Mouse (Mus musculus) CH12.LX (cell line): ENCODE data around the gene Ctdspl2. TPM values are rescaled to one million over a fixed set of nuclear protein-coding genes. Genes with fewer than 3 reads are reported as not detected.

Source experiments
- DNase-seq: peaks from one replicate; pipeline ENCODE4 v3.0.0-alpha.2; 2013; ENCODE audit errors: extremely low read depth
- H3K27ac ChIP-seq: 2 replicates; pipeline ENCODE4 v1.5.1; 2012; ENCODE audit warnings: low read depth, mild to moderate bottlenecking, control low read depth, moderate library complexity; ENCODE audit not compliant: insufficient read depth
- H3K27me3 ChIP-seq: replicated peaks from 2 replicates; pipeline ENCODE3; 2012; ENCODE audit warnings: inconsistent platforms
- H3K36me3 ChIP-seq, 2 experiments: replicated peaks in 1 of 2; 2 replicates each; pipeline versions ENCODE3 to v1.6.1; 2012; ENCODE audit warnings: inconsistent platforms in 1 of 2, low read length in 1 of 2, mild to moderate bottlenecking in 1 of 2, mixed read lengths in 1 of 2, moderate library complexity in 1 of 2; ENCODE audit not compliant: control insufficient read depth in 1 of 2, insufficient read depth in 1 of 2
- H3K4me1 ChIP-seq, 2 experiments: 2 replicates each; pipeline ENCODE4 v1.6.1; 2012; ENCODE audit warnings: inconsistent platforms in 1 of 2, moderate library complexity in 1 of 2; ENCODE audit not compliant: insufficient read depth in 2 of 2, control insufficient read depth in 1 of 2
- H3K4me2 ChIP-seq: 2 replicates; pipeline ENCODE4 v1.6.1; 2012; ENCODE audit warnings: low read depth, mild to moderate bottlenecking, control low read depth; ENCODE audit not compliant: poor library complexity, insufficient read depth, severe bottlenecking
- H3K4me3 ChIP-seq, 3 experiments: fragments of 150-350 bp in 1 of 3; sonication (generic) in 1 of 3; replicated peaks in 1 of 3; 2 replicates each; pipeline versions ENCODE3 to v1.5.1; 2011 to 2012; ENCODE audit warnings: low read depth in 2 of 3, low read length in 2 of 3, mild to moderate bottlenecking in 2 of 3, moderate library complexity in 2 of 3, control low read depth in 1 of 3, improper control_type of control experiment in 1 of 3, inconsistent platforms in 1 of 3, mixed read lengths in 1 of 3; ENCODE audit not compliant: poor library complexity in 1 of 3
- H3K79me2 ChIP-seq: replicated peaks from 2 replicates; pipeline ENCODE4 v1.6.1; 2012; ENCODE audit warnings: mild to moderate bottlenecking, moderate library complexity; ENCODE audit not compliant: control insufficient read depth, poor library complexity, insufficient read depth, severe bottlenecking; ENCODE audit errors: extremely low read depth
- H3K9ac ChIP-seq: 2 replicates; pipeline ENCODE4 v1.6.1; 2012; ENCODE audit warnings: low read depth, mild to moderate bottlenecking, control low read depth, moderate library complexity; ENCODE audit not compliant: insufficient read depth
- H3K9me3 ChIP-seq: replicated peaks from 2 replicates; pipeline ENCODE3; 2012; ENCODE audit warnings: low read length, inconsistent platforms, mixed read lengths
- CHD1 ChIP-seq: IDR thresholded peaks from 2 replicates; pipeline ENCODE4 v1.6.1; 2012; ENCODE audit warnings: low read depth, low read length, improper control_type of control experiment, inconsistent platforms
- CHD2 ChIP-seq: IDR thresholded peaks from 2 replicates; pipeline ENCODE4 v1.6.1; 2011; ENCODE audit warnings: low read length, improper control_type of control experiment
- CTCF ChIP-seq, 2 experiments: IDR thresholded peaks in 1 of 2; conservative IDR thresholded peaks in 1 of 2; 2 replicates each; pipeline ENCODE4 v1.5.1; 2011 to 2012; ENCODE audit warnings: low read depth in 2 of 2, low read length in 2 of 2, improper control_type of control experiment in 1 of 2, inconsistent platforms in 1 of 2, mild to moderate bottlenecking in 1 of 2, moderate library complexity in 1 of 2
- E2F4 ChIP-seq: IDR thresholded peaks from 2 replicates; pipeline ENCODE4 v1.6.1; 2011; ENCODE audit warnings: low read depth, low read length, improper control_type of control experiment; ENCODE audit not compliant: insufficient replicate concordance
- ELF1 ChIP-seq: IDR thresholded peaks from 2 replicates; pipeline ENCODE4 v1.6.1; 2014; ENCODE audit warnings: low read depth, mild to moderate bottlenecking, inconsistent platforms, low read length, improper control_type of control experiment
- EP300 ChIP-seq: IDR thresholded peaks from 2 replicates; pipeline ENCODE4 v1.6.1; 2011; ENCODE audit warnings: low read length, improper control_type of control experiment
- ETS1 ChIP-seq: conservative IDR thresholded peaks from 2 replicates; pipeline ENCODE4 v1.6.1; 2012; ENCODE audit warnings: low read depth, mild to moderate bottlenecking, inconsistent platforms, low read length, improper control_type of control experiment, moderate library complexity
- GABPA ChIP-seq: IDR thresholded peaks from 2 replicates; pipeline ENCODE4 v1.6.1; 2012; ENCODE audit warnings: low read depth, low read length, improper control_type of control experiment, inconsistent platforms; ENCODE audit not compliant: insufficient replicate concordance
- HCFC1 ChIP-seq: IDR thresholded peaks from 2 replicates; pipeline ENCODE4 v1.6.1; 2012; ENCODE audit warnings: low read depth, mild to moderate bottlenecking, inconsistent platforms, low read length, improper control_type of control experiment
- IRF4 ChIP-seq: IDR thresholded peaks from 2 replicates; pipeline ENCODE4 v1.6.1; 2014; ENCODE audit warnings: low read depth, mild to moderate bottlenecking, inconsistent platforms, low read length, improper control_type of control experiment
- JUN ChIP-seq: IDR thresholded peaks from 2 replicates; pipeline ENCODE4 v1.6.1; 2011; ENCODE audit warnings: low read depth, mild to moderate bottlenecking, low read length, improper control_type of control experiment, moderate library complexity; ENCODE audit not compliant: insufficient read depth
- JUND ChIP-seq: conservative IDR thresholded peaks from 2 replicates; pipeline ENCODE4 v1.6.1; 2011; ENCODE audit warnings: low read depth, low read length, improper control_type of control experiment
- KAT2A ChIP-seq: IDR thresholded peaks from 2 replicates; pipeline ENCODE4 v1.6.1; 2012; ENCODE audit warnings: low read length, improper control_type of control experiment, inconsistent platforms; ENCODE audit not compliant: insufficient replicate concordance
- MAFK ChIP-seq: IDR thresholded peaks from 2 replicates; pipeline ENCODE4 v1.6.1; 2011; ENCODE audit warnings: low read length, improper control_type of control experiment; ENCODE audit not compliant: insufficient replicate concordance
- MAX ChIP-seq: IDR thresholded peaks from 2 replicates; pipeline ENCODE4 v1.6.1; 2011; ENCODE audit warnings: low read length, improper control_type of control experiment
- MAZ ChIP-seq: IDR thresholded peaks from 2 replicates; pipeline ENCODE4 v1.6.1; 2012; ENCODE audit warnings: low read depth, mild to moderate bottlenecking, inconsistent platforms, low read length, improper control_type of control experiment, moderate library complexity
- MEF2A ChIP-seq: IDR thresholded peaks from 2 replicates; pipeline ENCODE4 v1.6.1; 2014; ENCODE audit warnings: low read depth, mild to moderate bottlenecking, inconsistent platforms, low read length, improper control_type of control experiment, borderline replicate concordance
- MXI1 ChIP-seq: IDR thresholded peaks from 2 replicates; pipeline ENCODE4 v1.6.1; 2011; ENCODE audit warnings: mild to moderate bottlenecking, low read depth, low read length, improper control_type of control experiment
- MYC ChIP-seq: IDR thresholded peaks from 2 replicates; pipeline ENCODE4 v1.6.1; 2011; ENCODE audit warnings: low read depth, mild to moderate bottlenecking, improper control_type of control experiment, low read length
- NELFE ChIP-seq: IDR thresholded peaks from 2 replicates; pipeline ENCODE4 v1.6.1; 2011; ENCODE audit warnings: low read depth, low read length, improper control_type of control experiment
- NRF1 ChIP-seq: IDR thresholded peaks from 2 replicates; pipeline ENCODE4 v1.6.1; 2014; ENCODE audit warnings: low read depth, mild to moderate bottlenecking, inconsistent platforms, low read length, improper control_type of control experiment, moderate library complexity
- PAX5 ChIP-seq: IDR thresholded peaks from 2 replicates; pipeline ENCODE4 v1.6.1; 2012; ENCODE audit warnings: low read length, inconsistent platforms, mixed read lengths
- POLR2A ChIP-seq: IDR thresholded peaks from 2 replicates; pipeline ENCODE4 v1.6.1; 2011; ENCODE audit warnings: low read depth, mild to moderate bottlenecking, improper control_type of control experiment, low read length
- POLR2AphosphoS2 ChIP-seq: IDR thresholded peaks from 2 replicates; pipeline ENCODE4 v1.6.1; 2011; ENCODE audit warnings: low read depth, low read length, improper control_type of control experiment
- RAD21 ChIP-seq: IDR thresholded peaks from 2 replicates; pipeline ENCODE4 v1.6.1; 2011; ENCODE audit warnings: low read depth, mild to moderate bottlenecking, low read length, improper control_type of control experiment, moderate library complexity
- RCOR1 ChIP-seq: conservative IDR thresholded peaks from 2 replicates; pipeline ENCODE4 v1.6.1; 2012; ENCODE audit warnings: low read depth, mild to moderate bottlenecking, inconsistent platforms, low read length, improper control_type of control experiment
- SIN3A ChIP-seq: IDR thresholded peaks from 2 replicates; pipeline ENCODE4 v1.6.1; 2012; ENCODE audit warnings: low read length, improper control_type of control experiment, inconsistent platforms
- SMC3 ChIP-seq: IDR thresholded peaks from 2 replicates; pipeline ENCODE4 v1.6.1; 2011; ENCODE audit warnings: low read depth, low read length, improper control_type of control experiment
- TBP ChIP-seq: conservative IDR thresholded peaks from 2 replicates; pipeline ENCODE4 v1.6.1; 2011; ENCODE audit warnings: low read depth, low read length, improper control_type of control experiment
- TCF12 ChIP-seq: IDR thresholded peaks from 2 replicates; pipeline ENCODE4 v1.6.1; 2014; ENCODE audit warnings: low read depth, mild to moderate bottlenecking, inconsistent platforms, low read length, improper control_type of control experiment
- UBTF ChIP-seq: IDR thresholded peaks from 2 replicates; pipeline ENCODE4 v1.6.1; 2012; ENCODE audit warnings: low read depth, mild to moderate bottlenecking, inconsistent platforms, low read length, improper control_type of control experiment, moderate library complexity
- USF1 ChIP-seq: IDR thresholded peaks from 2 replicates; pipeline ENCODE4 v1.6.1; 2014; ENCODE audit warnings: low read depth, mild to moderate bottlenecking, inconsistent platforms, low read length, improper control_type of control experiment
- USF2 ChIP-seq: conservative IDR thresholded peaks from 2 replicates; pipeline ENCODE4 v1.6.1; 2011; ENCODE audit warnings: low read depth, low read length, improper control_type of control experiment
- ZC3H11A ChIP-seq: IDR thresholded peaks from 2 replicates; pipeline ENCODE4 v1.6.1; 2012; ENCODE audit warnings: low read depth, mild to moderate bottlenecking, inconsistent platforms, low read length, improper control_type of control experiment
- ZKSCAN1 ChIP-seq: IDR thresholded peaks from 2 replicates; pipeline ENCODE4 v1.6.1; 2012; ENCODE audit warnings: low read depth, inconsistent platforms, low read length, improper control_type of control experiment, borderline replicate concordance
- ZMIZ1 ChIP-seq: IDR thresholded peaks from 2 replicates; pipeline ENCODE4 v1.6.1; 2012; ENCODE audit warnings: low read depth, mild to moderate bottlenecking, inconsistent platforms, low read length, improper control_type of control experiment
- ZNF384 ChIP-seq: IDR thresholded peaks from 2 replicates; pipeline ENCODE4 v1.6.1; 2012; ENCODE audit warnings: low read depth, low read length, improper control_type of control experiment, inconsistent platforms
- dilution Hi-C: fragments of 300-500 bp; cut with MboI; formaldehyde crosslinking; loops from 2 replicates; pipeline ENCODE4 v1.14.3; 2020; ENCODE audit warnings: low sequenced_read_pairs; ENCODE audit not compliant: extremely low pct_unique_long_range_greater_than_20kb, extremely low pct_ligation_motif_present
- in situ Hi-C: fragments of 300-500 bp; cut with MboI; formaldehyde crosslinking; loops from 3 replicates; pipeline ENCODE4 v1.14.3; 2019; ENCODE audit warnings: low sequenced_read_pairs, low pct_ligation_motif_present, low pct_unique_long_range_greater_than_20kb, mixed read lengths
- polyA plus RNA-seq: library from polyadenylated mRNA; unstranded; fragments of >175 nt; gene quantifications from 2 replicates; pipeline ENCODE4 v1.2.1, GENCODE M21; 2012; ENCODE audit warnings: low read depth; ENCODE audit not compliant: insufficient read length
- total RNA-seq, 2 experiments: library from RNA; depleted of rRNA; stranded (reverse); fragments of 300-350 nt in 1 of 2; fragments of >200 nt in 1 of 2; gene quantifications; 2 replicates each; pipeline ENCODE4 v1.2.3; 2012 to 2014

The Ctdspl2 gene
- total and polyA plus RNA-seq, 3 experiments, result 24.0 to 55.8 (median 28.5) TPM

GRCm38 (mm10) chr2:122027862-122028755, 72.3 kb downstream of the Ctdspl2 start, which contains the start of gene Eif3j1:
Gene Eif3j1 (plus strand): TSS chr2:122028546.
- Histone ChIP-seq H3K4me2 (peak within 1 kb of the TSS; percentile 90), H3K9me3 (no peaks in the 10 kb centered on the region), H3K27me3 (no peaks in the 10 kb centered on the region), H3K27ac (peak within 1 kb of the TSS; percentile 51), H3K9ac (peak within 1 kb of the TSS; percentile 83), H3K79me2 (peaks cover 42% of the 10 kb centered on the region), H3K4me1 (peaks cover 0 to 24% of the 10 kb centered on the region in 2 experiments; a peak in 2 of 4 replicates), H3K36me3 (peaks cover 0 to 19% of the 10 kb centered on the region in 2 experiments), H3K4me3 (peak within 1 kb of the TSS; percentile 72 to 96 (median 86))
- dilution Hi-C loops, result no loop called here
- peak; percentile 90 for DNase-seq
- in situ Hi-C loops, result loop anchor here (10.0 to 25.0 kb wide), 2 partner anchors 153 to 466 kb away; no protein-coding TSS in a partner anchor
- TF ChIP-seq MYC (no peak; the same call in 1 of the 2 replicates), TBP (peak; percentile 73; the same call in 1 of the 2 replicates), SMC3 (no peak), ELF1 (peak; percentile 71), MXI1 (peak; percentile 60), ZNF384 (no peak), CHD2 (0 out of 2 replicates have a peak, but pooled peaks have one; percentile 38), HCFC1 (peak; percentile 47; the same call in 1 of the 2 replicates), NRF1 (peak; percentile 80), ETS1 (0 out of 2 replicates have a peak, but pooled peaks have one; percentile 11), GABPA (no peak), MAFK (no peak), USF2 (no peak), USF1 (no peak), JUN (no peak), SIN3A (peak; percentile 76), RAD21 (no peak), PAX5 (no peak), MAX (no peak; the same call in 1 of the 2 replicates), CTCF (conservative IDR thresholded peaks at IDR 0.05 in 1 of 2, IDR thresholded peaks at IDR 0.05 in 1 of 2; ENCODE audit: low read depth in 2 of 2, low read length in 2 of 2) (no peak), KAT2A (no peak), RCOR1 (no peak), ZC3H11A (no peak), ZMIZ1 (peak; percentile 95), CHD1 (no peak), MEF2A (no peak; the same call in 1 of the 2 replicates), ZKSCAN1 (no peak), POLR2A (peak; percentile 99), POLR2AphosphoS2 (peak; percentile 87; the same call in 1 of the 2 replicates), NELFE (peak; percentile 95), EP300 (no peak), TCF12 (peak; percentile 70; the same call in 1 of the 2 replicates), MAZ (no peak), IRF4 (0 out of 2 replicates have a peak, but pooled peaks have one; percentile 26), E2F4 (no peak), UBTF (0 out of 2 replicates have a peak, but pooled peaks have one; percentile 41), JUND (no peak)
